Mouse (Mus musculus) lung, postnatal 0 days (tissue): ENCODE measurements at regions not wholly inside any gene's neighbourhood (a gene's known extent, or its start where the extent isn't known, plus 50 kb on each side); places are given as distances from the start of the nearest gene placed in this dataset.

Experiments
- CTCF ChIP-seq: IDR thresholded peaks from 2 replicates; pipeline ENCODE4 v1.5.1; 2016; ENCODE audit warnings: antibody characterized with exemption, mild to moderate bottlenecking
- EP300 ChIP-seq: IDR thresholded peaks from 2 replicates; pipeline ENCODE4 v1.6.1; 2016; ENCODE audit warnings: antibody characterized with exemption, mild to moderate bottlenecking, control low read depth

DNA sequence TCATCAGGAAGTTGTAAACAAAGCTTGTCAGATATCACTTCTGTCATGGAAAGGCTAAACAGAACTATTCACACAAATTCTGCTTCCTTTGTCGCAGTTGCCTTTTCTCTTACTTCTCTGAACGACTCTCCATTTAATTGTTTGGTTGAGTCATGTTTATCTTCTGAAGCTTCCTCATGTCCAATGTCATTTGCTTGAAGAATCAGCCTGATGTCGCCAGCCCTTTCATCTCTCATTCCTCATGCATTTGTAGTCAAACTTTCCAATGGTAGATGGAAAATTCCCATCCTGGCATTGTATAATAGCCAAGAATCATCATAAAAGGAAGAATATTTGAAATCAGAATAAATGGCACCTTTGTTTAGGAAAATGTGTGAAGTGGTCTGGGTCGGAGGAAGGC, 225.6 kb upstream of the Pde3a start:
- TF ChIP-seq CTCF (no peak), EP300 (no peak)
